Mouse (Mus musculus) cerebellum, adult 11-12 months (tissue): ENCODE results near the gene Prkd2.
A peak's percentile ranks its signal among the peaks of the same experiment; 100 is the strongest.

Source experiments
- DNase-seq: peaks from one replicate; pipeline ENCODE4 v3.0.0; 2022

Prkd2 gene

DNA sequence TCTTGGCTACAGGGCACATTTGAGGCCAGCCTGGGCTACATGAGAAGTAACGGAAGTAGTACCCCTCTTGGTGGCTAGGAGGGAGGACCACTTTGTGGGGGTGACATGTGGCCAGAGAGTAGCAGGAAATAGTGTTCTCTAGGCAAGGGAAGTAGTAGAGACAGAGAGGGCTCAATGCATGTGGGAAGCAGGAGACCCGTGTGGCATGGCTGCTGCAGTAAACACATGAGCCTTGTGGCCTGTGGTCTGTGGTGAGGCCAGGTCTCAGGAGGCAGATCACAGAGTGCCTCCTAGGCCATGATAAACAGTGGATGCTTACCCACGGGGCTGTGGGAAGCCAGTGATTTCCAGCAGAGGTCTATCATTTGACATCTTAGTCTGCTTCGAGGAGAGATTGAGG is 15.4 kb upstream of the Prkd2 start:
- no peak for DNase-seq

GRCm38 (mm10) chr7:16830449-16830848 is 12.3 kb upstream of the Prkd2 start:
- DNase-seq = no peak

DNA sequence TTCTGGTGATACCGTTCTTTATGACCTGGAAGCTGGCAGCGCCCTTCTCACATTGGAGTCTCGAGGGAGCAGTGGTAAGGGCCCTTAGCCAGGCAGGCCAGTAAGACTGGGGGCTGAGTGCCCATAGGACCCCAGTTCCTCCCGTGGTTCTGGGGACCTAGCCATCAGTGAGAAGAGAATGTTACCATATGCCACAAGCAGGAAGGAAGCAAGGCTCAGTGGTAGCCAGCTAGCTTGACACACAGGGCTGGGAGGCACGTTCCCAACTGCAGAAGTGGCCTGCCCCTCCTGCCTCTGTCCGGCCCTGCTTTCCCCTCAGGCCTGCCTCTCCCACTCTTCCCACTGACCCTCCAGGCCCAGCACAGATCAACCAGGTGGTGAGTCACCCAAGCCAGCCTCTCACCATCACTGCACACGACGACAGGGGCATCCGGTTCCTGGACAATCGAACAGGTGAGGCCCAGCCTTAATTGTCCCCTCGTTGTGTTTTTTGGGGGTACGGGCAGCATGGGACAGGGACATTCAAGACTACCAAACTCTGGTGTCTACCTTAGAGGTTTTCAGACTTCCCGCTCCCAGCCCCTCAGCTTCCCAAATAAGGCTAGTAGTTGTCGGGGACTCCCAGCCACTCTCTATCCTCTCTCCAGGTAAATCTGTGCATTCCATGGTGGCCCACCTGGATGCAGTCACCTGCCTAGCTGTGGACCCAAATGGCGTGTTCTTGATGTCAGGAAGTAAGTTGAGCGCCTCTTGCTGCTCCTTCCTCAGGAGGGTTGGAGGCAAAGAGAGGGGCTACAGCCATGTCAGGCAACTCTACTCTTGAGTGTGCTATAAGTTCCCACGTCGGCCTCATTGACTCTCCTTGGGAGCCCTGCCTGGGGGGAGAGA is 4.5 kb upstream of the Prkd2 start:
- DNase-seq = no peak

DNA sequence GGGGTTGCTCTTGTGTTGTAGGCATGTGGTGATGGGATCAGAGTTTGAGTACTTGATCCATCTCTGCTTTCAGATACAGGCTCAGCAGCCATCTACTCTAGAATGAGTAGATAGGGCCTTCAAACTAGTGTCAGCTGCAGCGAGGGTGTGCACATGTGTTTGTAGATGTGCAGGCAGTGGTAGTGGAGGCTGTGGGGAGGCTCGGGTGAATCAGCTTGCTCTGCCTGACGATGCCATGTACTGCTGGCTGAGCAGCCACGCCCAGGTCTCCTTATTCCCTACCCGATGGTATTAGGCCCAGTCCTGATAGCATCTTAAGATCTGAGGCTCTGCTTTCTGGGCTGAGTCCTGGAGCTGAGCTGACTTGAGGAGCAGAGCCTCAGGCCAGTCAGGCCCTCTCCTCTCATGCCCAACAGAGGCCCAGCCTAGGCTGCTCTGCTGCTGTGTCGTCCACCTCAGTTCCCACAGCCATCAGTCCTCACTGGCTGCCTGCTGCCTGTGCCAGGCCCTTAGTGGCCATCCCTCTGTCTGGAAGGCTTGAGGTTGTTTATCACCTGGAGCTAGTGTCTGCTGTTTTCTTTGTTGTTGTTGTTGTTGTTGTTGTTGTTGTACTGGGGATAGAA is 3.8 kb upstream of the Prkd2 start:
- no peak for DNase-seq

DNA sequence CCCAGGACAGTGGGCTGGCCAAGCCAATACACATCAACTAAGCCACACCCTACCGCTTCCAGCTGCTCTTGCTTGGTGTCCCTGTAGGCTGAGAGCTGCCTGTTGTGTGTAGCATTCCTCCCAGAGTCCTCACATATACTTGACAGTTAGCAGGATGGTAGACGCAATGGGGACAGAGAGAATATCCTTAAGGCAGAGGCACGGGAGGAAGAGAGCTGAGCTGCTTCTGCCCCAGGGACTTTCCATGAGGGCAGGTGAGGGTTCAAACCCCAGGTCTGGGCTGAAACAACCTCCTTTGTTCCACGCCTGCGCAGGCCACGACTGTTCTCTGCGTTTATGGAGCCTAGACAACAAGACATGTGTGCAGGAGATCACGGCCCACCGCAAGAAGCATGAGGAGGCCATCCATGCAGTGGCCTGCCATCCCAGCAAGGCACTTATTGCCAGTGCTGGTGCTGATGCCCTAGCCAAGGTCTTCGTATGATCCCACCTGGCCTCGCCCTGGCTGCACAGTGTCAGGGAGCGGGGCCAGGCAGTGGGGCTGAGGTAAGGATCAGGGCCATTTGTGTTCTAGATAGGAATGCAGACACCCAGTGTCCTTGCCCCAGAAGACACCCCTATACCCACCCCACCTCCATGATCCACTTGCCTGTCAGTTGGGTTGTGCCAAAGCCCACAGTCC is 3.1 kb upstream of the Prkd2 start:
- no peak for DNase-seq

GRCm38 (mm10) chr7:16840109-16840491 is 2.6 kb upstream of the Prkd2 start:
- DNase-seq = no peak

DNA sequence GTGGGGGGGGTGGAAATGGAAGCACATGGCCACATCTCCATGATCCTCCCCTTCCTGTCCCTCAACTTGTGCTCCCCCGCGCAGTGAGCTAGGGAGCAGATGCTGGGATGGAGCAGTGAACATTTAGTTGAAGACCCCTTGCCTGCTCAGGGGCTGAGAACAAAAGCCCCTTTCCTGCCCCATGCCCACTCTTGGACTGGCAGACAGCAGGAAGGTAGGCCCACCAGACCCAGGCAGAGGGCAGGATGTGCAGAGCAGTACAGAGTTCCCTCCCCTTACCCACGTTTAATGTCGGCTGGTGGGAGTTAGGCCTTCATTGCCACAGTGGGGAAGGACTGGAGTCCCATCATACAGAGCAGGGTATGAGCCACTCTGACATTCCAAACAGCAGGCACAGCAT is 1.6 kb upstream of the Prkd2 start:
- DNase-seq = no peak

GRCm38 (mm10) chr7:16841561-16842560 is 841 bp upstream of the Prkd2 start:
- no peak for DNase-seq

DNA sequence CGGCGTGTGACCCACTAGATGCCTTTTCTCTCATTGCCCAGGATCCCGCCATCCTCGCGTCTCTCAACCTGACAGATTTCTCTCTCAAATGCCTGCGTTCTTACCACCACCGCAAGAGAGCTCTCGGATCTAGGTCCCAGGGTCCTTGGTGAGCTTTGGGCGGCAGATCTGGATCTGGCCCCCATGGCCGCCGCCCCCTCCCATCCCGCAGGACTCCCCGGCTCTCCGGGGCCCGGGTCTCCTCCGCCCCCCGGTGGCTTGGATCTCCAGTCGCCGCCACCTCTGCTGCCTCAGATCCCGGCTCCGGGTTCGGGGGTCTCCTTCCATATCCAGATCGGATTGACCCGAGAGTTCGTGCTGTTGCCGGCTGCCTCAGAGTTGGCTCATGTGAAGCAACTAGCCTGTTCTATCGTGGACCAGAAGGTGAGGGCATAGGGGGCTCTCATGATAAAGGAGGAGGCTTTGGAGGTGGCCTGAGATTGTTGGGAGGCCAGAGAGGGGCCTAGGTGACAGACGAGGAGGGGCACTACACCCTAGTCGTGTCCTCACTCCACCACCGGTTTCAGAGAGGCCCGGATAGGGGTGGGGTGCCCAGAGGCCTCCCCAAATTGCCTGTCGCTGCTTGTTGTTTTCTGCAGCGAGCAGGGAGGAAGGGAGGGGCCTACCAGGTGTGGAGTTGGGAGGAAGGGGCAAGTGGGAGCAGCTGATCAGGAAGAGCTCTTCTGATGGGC is 904 bp downstream of the Prkd2 start:
- no peak for DNase-seq

DNA sequence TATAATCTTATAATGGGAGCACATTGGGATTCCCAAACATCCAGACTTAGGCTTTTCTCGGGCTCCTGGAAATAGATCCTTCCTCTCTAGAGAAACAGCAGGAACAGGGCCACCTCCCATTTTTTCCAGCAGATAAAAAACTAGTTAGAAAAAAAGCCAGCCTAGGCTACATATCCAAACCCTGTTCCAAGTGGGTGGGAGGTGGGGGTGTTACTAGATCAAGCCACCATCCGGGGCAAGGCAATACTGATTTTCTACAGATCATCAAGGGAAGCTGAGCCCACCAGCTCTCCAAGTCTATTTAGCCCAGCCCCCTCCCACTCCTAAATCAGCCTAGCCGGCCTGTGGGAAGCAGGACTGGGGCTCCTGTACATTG is 2.0 kb downstream of the Prkd2 start:
- no peak for DNase-seq

GRCm38 (mm10) chr7:16845072-16845819 is 2.5 kb downstream of the Prkd2 start:
- DNase-seq = no peak

GRCm38 (mm10) chr7:16845820-16846167 is 3.1 kb downstream of the Prkd2 start:
- no peak for DNase-seq

DNA sequence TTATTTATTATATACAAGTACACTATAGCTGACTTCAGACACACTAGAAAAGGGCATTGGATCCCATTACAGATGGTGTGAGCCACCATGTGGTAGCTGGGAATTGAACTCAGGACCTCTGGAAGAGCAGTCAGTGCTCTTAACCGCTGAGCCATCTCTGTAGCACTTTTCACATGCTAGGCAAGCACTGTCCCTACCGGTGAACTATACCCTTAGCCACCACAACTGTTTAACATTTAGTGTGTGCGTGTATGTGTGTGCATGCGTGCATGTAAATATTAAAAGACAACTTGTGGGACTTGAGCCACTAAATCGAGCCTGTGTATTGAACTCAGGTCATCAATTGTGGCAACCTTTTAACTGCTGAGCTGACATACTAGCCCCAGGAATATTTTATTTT is 4.1 kb downstream of the Prkd2 start:
- DNase-seq = no peak

- DNase-seq = no peak
These were observed 4.8 kb downstream of the Prkd2 start for GRCm38 (mm10) chr7:16847507-16847906.

GRCm38 (mm10) chr7:16848579-16848978 is 5.9 kb downstream of the Prkd2 start:
- DNase-seq = peak; percentile 77

- no peak for DNase-seq
These were observed 8.9 kb downstream of the Prkd2 start for GRCm38 (mm10) chr7:16851636-16852035.

DNA sequence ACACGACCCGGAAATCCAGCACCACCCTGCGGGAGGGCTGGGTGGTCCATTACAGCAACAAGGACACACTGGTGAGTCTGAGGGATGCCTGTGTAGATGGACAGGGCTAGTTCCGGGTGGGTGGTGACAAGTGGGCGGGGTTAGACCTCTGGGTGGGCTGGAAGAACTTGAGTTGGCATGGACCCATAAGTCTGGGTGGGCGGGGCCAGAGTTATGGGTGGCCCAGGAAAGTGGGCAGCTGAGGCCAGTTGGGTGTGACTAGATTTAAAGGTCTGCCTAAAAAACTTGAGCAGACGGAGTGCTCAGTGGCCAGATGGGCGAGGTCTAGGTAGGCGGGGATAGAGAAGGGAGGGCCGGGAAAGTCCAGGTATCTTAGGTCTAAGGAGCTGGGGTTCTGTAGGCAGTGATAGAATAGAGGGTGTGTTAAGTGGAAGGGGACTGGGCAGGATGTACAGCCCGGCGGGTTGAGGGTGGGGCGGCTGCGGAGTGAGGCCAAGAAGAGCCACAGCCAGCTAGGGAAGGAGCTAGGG is 10.7 kb downstream of the Prkd2 start:
- no peak for DNase-seq

GRCm38 (mm10) chr7:16858336-16858735 is 15.6 kb downstream of the Prkd2 start:
- DNase-seq = no peak

GRCm38 (mm10) chr7:16859902-16860651 is 17.4 kb downstream of the Prkd2 start:
- no peak for DNase-seq

DNA sequence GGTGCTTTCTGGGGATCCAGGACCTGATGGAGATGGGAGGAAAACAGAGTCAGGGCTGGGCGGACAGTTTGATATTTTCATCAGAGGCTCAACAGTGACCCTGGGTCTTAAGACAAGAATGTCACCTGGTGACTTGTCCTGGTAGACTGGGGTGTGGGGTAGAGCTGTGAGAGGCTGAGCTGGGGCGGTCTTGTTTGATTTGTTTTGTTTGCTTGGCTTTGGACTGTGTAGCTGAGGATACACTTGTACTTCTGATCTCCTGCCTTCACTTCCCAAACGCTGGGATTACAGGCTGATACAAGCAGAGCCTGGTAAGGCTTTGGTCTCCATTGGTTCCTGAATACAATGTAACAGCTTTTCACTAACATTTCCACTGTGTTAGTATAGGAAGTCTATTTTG is 24.8 kb downstream of the Prkd2 start:
- no peak for DNase-seq
